Mouse (Mus musculus) MEL-GATA-1-ER (cell line): ENCODE data around the gene Dars.
A peak's percentile ranks its signal among the peaks of the same experiment; 100 is the strongest.
"Not testable (repeated sequence)": the region's sequence is repeated elsewhere in the genome, so short reads cannot be mapped to it uniquely, and the experiment has no call there.

Experiments used
- DNase-seq: peaks from one replicate; pipeline ENCODE4 v3.0.0-alpha.2; 2012; ENCODE audit warnings: low read depth; ENCODE audit errors: extremely low read depth

The Dars gene

DNA sequence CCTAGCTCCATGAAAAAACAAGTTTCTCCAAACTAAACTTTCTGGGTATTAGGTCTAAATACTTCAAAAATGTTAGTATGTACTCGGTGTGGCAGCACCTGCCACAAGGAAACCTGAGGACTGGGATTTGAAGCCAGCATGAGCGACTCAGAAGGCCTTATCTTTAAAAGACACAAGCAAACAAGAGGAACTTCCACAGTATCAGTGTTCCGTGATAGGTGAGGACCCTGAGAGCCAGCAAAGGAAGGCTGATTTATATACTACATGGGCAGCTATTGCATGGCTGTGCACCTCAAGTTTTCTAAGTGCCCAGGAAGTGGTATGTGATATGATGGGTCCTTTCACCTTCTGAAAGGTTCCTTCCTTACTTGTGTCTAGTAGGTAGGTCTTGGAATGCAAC is 64.1 kb downstream of the Dars start:
- DNase-seq: peak; percentile 75

DNA sequence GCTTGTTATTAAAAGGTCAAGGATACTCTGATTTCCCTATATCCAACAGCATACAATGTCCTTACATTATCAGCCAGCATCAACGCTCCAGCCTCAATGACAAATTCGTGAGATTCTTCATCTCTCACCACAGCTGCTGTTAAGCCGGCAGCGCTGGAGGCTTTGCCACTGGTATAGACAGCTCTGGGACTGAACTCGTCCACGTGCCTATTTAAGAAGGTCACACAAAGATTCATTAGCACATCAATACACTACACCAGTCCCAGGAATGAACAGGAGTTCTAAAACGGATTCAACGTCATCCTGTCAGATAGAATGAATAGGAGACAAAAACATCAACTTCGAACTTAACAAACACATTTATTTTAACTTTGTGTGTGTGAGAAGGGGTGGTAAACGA is 72.9 kb downstream of the Dars start:
- DNase-seq: no peak

DNA sequence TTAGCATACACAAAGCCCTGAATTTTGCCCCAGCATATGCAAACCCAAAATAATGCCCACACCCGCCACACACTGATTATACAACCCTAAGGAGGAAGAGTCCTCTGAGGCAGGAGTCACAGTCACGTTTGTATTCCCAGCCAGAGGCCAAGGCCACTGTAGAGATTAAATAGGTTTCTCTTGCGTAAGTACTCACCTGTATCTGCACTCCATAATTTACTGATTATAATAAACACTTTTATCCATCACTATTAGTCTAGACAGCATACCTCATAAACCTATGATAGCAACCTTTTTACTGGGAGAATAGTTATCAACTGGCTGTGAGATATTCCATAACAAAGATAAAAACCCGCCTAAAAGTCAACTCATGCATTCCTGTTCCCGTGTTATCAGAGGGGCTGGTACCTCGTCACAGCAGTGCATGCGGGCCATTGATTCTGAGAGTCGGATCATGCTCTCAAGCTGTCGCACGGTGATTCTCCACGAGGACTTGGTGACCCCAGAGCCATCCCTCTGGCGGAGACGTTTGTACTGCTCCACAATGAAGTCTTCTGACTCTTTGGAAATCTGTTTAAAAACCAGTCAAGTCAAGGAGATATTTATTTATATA is 79.4 kb downstream of the Dars start:
- DNase-seq: no peak

DNA sequence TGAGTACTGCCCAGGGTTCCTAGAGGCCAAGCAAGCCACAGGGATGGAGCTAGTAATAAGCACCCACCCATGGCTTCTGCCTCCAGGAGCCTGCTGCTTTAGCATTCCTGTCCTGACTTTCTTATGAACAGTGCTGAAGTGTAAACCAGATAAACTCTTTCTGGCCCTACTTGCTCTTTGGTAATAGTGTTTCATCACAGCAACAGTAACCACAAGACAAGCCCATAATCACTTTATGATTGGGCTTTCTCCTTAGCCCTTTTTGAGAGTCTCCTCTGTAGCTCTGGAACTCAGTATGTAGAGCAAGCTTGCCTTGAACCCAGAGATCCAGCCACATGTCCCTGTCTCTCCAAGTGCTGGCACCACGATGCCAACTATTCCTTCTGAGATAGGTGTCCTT is 86.9 kb downstream of the Dars start:
- DNase-seq: no peak

DNA sequence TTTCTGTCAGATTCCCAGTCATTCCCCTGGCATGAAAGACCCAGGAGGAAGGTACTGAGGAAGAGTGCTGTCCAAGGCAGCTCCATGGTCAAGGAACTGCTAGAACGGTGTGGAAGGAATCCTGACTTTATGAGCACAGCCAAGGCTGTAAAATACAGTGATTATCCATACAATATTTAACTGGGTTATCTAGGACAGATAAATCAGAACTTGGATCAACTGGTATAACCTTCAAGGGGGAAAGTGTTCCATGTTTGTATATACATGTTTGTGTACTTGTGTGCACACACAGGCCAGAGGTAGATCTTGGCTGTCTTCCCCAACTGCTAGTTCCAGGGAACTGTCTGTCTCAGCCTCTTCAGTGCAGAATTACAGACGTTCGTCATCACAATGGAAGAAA is 89.0 kb downstream of the Dars start, which contains the start of gene Lct:
Gene Lct (minus strand): TSS at position 101 of the 400 bp plus-strand sequence.
- DNase-seq: no peak

DNA sequence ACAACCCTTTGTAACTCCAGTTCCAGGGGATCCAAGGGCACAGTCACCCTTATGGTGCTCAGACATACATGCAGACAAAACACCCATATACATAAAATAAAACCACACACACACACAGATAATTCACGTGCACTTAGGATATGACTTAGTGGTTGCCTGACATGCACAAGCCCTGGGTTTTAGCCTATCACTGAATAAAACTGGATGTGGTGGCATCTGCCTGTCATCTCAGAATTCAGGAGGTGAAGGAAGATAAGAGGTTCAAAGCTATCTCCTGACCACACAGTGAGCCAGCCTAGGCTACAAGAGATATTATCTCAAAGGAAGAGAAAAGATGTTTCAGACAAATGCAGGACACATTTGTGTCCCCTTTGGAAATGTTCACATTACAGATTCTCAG is 90.0 kb downstream of the Dars start:
- DNase-seq: no peak

DNA sequence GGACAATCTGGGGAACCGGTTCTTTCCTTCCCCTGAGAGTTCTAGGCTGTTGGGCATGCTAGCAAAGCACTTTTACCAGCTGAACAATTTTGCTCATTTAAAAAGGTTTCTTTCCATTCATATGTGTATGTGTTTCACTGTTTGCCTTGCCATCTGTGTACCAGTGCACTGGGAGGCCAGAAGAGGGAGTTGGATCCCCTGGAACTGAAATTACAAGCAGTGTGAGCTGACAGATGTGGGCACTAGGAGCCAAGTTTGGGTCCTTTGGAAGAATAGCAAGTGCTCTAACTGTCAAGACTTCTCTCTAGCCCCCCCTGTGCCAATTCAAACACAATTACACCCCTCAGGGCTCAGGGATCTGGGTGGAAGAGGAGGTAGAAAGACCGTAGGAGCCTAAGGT is 92.4 kb downstream of the Dars start:
- DNase-seq: no peak

DNA sequence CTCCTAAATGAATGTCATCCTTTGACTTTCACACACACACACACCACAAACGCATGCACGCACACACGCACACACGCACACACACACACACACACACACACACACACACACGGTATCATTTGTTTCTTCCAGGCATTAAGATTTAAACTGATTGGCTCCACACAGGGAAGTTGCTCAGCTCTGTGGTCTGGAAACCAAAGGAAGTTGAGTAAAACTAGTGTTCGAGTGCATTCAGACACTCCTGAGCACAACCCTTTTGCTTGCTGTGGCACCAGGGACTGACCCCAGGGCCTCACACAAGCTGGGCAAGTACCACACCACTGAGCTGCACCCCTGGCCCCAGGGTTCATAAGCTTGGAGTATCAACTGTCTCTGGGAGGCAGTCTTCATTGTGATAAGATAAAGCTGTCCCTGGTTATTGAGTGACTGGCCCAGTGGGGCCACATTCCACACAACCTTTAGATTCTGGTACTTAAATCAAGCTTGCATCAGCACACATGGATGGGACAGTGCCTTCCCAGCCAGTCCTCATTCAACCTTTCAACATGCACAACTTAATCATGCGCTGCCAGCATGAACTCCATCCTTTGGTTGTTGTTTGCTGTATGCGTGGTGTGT is 94.0 kb downstream of the Dars start:
- no peak for DNase-seq

DNA sequence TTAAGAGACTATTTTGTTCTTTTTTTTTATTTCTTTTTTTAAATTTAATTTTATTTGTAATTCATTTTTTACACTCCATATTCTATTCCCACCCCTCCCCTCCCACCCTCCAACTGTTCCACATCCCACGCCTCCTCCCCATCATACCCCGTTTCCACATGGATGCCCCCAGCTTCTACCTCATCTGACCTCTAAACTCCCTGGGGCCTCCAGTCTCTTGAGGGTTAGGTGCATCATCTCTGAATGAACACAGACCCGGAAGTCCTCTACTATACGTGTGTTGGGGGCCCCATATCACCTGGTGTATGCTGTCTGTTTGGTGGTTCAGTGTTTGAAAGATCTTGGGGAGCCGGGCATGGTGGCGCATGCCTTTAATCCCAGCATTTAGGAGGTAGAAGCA is 97.9 kb downstream of the Dars start:
- DNase-seq: not testable (repeated sequence)

DNA sequence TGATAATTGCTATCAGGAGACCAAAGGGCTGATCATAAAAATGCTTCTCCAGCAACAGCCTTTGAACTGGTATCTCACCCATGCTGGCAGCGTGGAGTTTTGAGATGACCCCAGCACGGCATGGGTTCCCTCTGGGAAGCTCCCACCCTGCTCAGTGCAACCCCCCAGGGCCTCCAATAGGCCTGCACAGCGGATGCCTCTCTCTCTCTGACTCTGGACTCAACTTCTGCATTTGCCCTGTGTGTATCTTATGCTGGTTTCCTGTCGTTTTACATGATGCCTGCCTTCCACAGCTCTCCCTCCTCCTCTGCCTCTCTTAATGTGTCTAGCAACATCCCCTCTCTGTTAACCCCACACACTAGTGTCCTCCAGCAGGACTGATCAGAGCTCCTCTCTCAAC is 102.5 kb downstream of the Dars start:
- peak; percentile 56 for DNase-seq
